Mouse (Mus musculus) heart, embryonic 15.5 days (tissue): ENCODE measurements around the gene Usp1. TPM values are rescaled to one million over a fixed set of nuclear protein-coding genes. Genes with fewer than 3 reads are reported as not detected.
A peak's percentile ranks its signal among the peaks of the same experiment; 100 is the strongest.

Experiments used
- ATAC-seq: fragments of 200-750 bp; cut with Nextera tagmentation; replicated peaks from 2 replicates; pipeline ENCODE4 v1.8.0; 2017; ENCODE audit warnings: low read depth, moderate TSS enrichment; ENCODE audit not compliant: insufficient number of reproducible peaks, insufficient read depth, low FRiP score
- H3K27ac ChIP-seq: fragments of 300-500 bp; sonication (generic); 2 replicates; pipeline ENCODE4 v1.5.1; 2015; ENCODE audit warnings: mild to moderate bottlenecking, inconsistent platforms
- H3K27me3 ChIP-seq: fragments of 300-500 bp; sonication (generic); 2 replicates; pipeline ENCODE4 v1.6.1; 2015; ENCODE audit warnings: inconsistent platforms
- H3K36me3 ChIP-seq: fragments of 300-500 bp; sonication (generic); 2 replicates; pipeline ENCODE4 v1.6.1; 2015; ENCODE audit warnings: mild to moderate bottlenecking, inconsistent platforms
- H3K4me1 ChIP-seq: fragments of 300-500 bp; sonication (generic); replicated peaks from 2 replicates; pipeline ENCODE4 v1.6.1; 2015; ENCODE audit warnings: inconsistent platforms
- H3K4me2 ChIP-seq: fragments of 300-500 bp; sonication (generic); 2 replicates; pipeline ENCODE4 v1.6.1; 2015; ENCODE audit warnings: inconsistent platforms, mild to moderate bottlenecking, moderate library complexity
- H3K4me3 ChIP-seq: fragments of 300-500 bp; sonication (generic); 2 replicates; pipeline ENCODE4 v1.5.1; 2015; ENCODE audit warnings: mild to moderate bottlenecking, inconsistent platforms
- H3K9ac ChIP-seq: fragments of 300-500 bp; sonication (generic); 2 replicates; pipeline ENCODE4 v1.6.1; 2015; ENCODE audit warnings: mild to moderate bottlenecking, inconsistent platforms
- H3K9me3 ChIP-seq: fragments of 300-500 bp; sonication (generic); replicated peaks from 2 replicates; pipeline ENCODE4 v1.6.1; 2016; ENCODE audit warnings: inconsistent platforms
- WGBS: fragments of 180-500 bp; shearing (Covaris S2); methylation state at CpG from one replicate; pipeline ENCODE4 v1.1.7; 2015; ENCODE audit warnings: mixed read lengths; 5-methylcytosine and 5-hydroxymethylcytosine counted together
- polyA plus RNA-seq: library from polyadenylated mRNA; unstranded; fragments of >200 nt; fragmentation: Nextera tagmentation; extraction: Ambion mirVana; gene quantifications from 2 replicates; pipeline ENCODE4 v1.2.1, GENCODE M21; 2015

The Usp1 gene
- polyA plus RNA-seq: 39.8 and 44.9 TPM in 2 replicates

- H3K27ac ChIP-seq: peak within 1 kb of the TSS; percentile 100
- H3K9me3 ChIP-seq: no peaks in the 10 kb centered on the region
- H3K4me3 ChIP-seq: peak within 1 kb of the TSS; percentile 84
- H3K4me2 ChIP-seq: peak within 1 kb of the TSS; percentile 87
- H3K36me3 ChIP-seq: no peaks in the 10 kb centered on the region
- H3K27me3 ChIP-seq: no peaks in the 10 kb centered on the region
- WGBS: under 1% methylated on average over 55 of the region's 67 CpGs
- peaks cover 18% of the 10 kb centered on the region for H3K4me1 ChIP-seq
- ATAC-seq: peak; percentile 38
- H3K9ac ChIP-seq: peak within 1 kb of the TSS; percentile 95
Observed at GRCm38 (mm10) chr4:98923568-98924070, at the start of gene Usp1. Gene Usp1, plus strand, starts transcription at chr4:98923810.

GRCm38 (mm10) chr4:98882706-98883105 is 40.9 kb upstream of the Usp1 start:
- Histone ChIP-seq H3K9ac (no peak overlapping the region), H3K27ac (no peak overlapping the region), H3K4me3 (no peak overlapping the region), H3K36me3 (no peaks in the 10 kb centered on the region), H3K4me2 (no peak overlapping the region), H3K9me3 (no peaks in the 10 kb centered on the region), H3K4me1 (no peaks in the 10 kb centered on the region), H3K27me3 (no peaks in the 10 kb centered on the region)
- ATAC-seq: no peak
- 66% methylated on average over 3 of the region's 3 CpGs for WGBS

GRCm38 (mm10) chr4:98886377-98886776 is 37.2 kb upstream of the Usp1 start:
- Histone ChIP-seq H3K4me3 (no peak overlapping the region), H3K9ac (no peak overlapping the region), H3K27ac (no peak overlapping the region), H3K9me3 (no peaks in the 10 kb centered on the region), H3K4me2 (no peak overlapping the region), H3K27me3 (no peaks in the 10 kb centered on the region), H3K36me3 (no peaks in the 10 kb centered on the region), H3K4me1 (no peaks in the 10 kb centered on the region)
- no peak for ATAC-seq
- WGBS: 64% methylated on average over 4 of the region's 4 CpGs

- Histone ChIP-seq H3K4me3 (no peak overlapping the region), H3K36me3 (no peaks in the 10 kb centered on the region), H3K27me3 (no peaks in the 10 kb centered on the region), H3K27ac (no peak overlapping the region), H3K9ac (no peak overlapping the region), H3K4me2 (no peak overlapping the region), H3K4me1 (no peaks in the 10 kb centered on the region), H3K9me3 (no peaks in the 10 kb centered on the region)
- 16% methylated on average over 10 of the region's 10 CpGs for WGBS
- no peak for ATAC-seq
Observed at GRCm38 (mm10) chr4:98887148-98887547, 36.5 kb upstream of the Usp1 start.

GRCm38 (mm10) chr4:98910246-98910645 is 13.4 kb upstream of the Usp1 start:
- H3K27me3 ChIP-seq: no peaks in the 10 kb centered on the region
- no peaks in the 10 kb centered on the region for H3K36me3 ChIP-seq
- WGBS: 82% methylated on average over 5 of the region's 5 CpGs
- no peaks in the 10 kb centered on the region for H3K9me3 ChIP-seq
- no peak overlapping the region for H3K9ac ChIP-seq
- no peaks in the 10 kb centered on the region for H3K4me1 ChIP-seq
- no peak overlapping the region for H3K4me2 ChIP-seq
- H3K4me3 ChIP-seq: no peak overlapping the region
- no peak for ATAC-seq
- H3K27ac ChIP-seq: no peak overlapping the region

- H3K4me1 ChIP-seq: peaks cover 4% of the 10 kb centered on the region
- no peaks in the 10 kb centered on the region for H3K36me3 ChIP-seq
- H3K4me2 ChIP-seq: no peak overlapping the region
- H3K27ac ChIP-seq: no peak overlapping the region
- H3K9ac ChIP-seq: no peak overlapping the region
- no peak for ATAC-seq
- no peaks in the 10 kb centered on the region for H3K9me3 ChIP-seq
- no peak overlapping the region for H3K4me3 ChIP-seq
- H3K27me3 ChIP-seq: no peaks in the 10 kb centered on the region
- WGBS: 72% methylated on average over 2 of the region's 2 CpGs
Observed at GRCm38 (mm10) chr4:98917724-98918123, 5.9 kb upstream of the Usp1 start.

GRCm38 (mm10) chr4:98918204-98918603 is 5.4 kb upstream of the Usp1 start:
- no peaks in the 10 kb centered on the region for H3K9me3 ChIP-seq
- no peak overlapping the region for H3K4me2 ChIP-seq
- no peak for ATAC-seq
- H3K4me1 ChIP-seq: peaks cover 4% of the 10 kb centered on the region
- no peak overlapping the region for H3K27ac ChIP-seq
- WGBS: 89% methylated on average over 1 of the region's 1 CpGs
- H3K36me3 ChIP-seq: no peaks in the 10 kb centered on the region
- H3K4me3 ChIP-seq: no peak overlapping the region
- H3K9ac ChIP-seq: no peak overlapping the region
- H3K27me3 ChIP-seq: no peaks in the 10 kb centered on the region

- no peak overlapping the region for H3K4me2 ChIP-seq
- WGBS: 84% methylated on average over 4 of the region's 4 CpGs
- no peaks in the 10 kb centered on the region for H3K9me3 ChIP-seq
- H3K36me3 ChIP-seq: no peaks in the 10 kb centered on the region
- no peaks in the 10 kb centered on the region for H3K27me3 ChIP-seq
- no peak overlapping the region for H3K27ac ChIP-seq
- H3K4me3 ChIP-seq: no peak overlapping the region
- H3K9ac ChIP-seq: no peak overlapping the region
- H3K4me1 ChIP-seq: peaks cover 17% of the 10 kb centered on the region
- no peak for ATAC-seq
Observed at GRCm38 (mm10) chr4:98920896-98921295, 2.7 kb upstream of the Usp1 start.

- Histone ChIP-seq H3K4me2 (peak overlapping the region; percentile 87), H3K9me3 (no peaks in the 10 kb centered on the region)
Observed at GRCm38 (mm10) chr4:98922061-98922642, 1.5 kb upstream of the Usp1 start.

GRCm38 (mm10) chr4:98922643-98923567 is 705 bp upstream of the Usp1 start:
- peak overlapping the region; percentile 79 for H3K9ac ChIP-seq
- no peaks in the 10 kb centered on the region for H3K9me3 ChIP-seq
- peak overlapping the region; percentile 84 for H3K4me3 ChIP-seq
- H3K27ac ChIP-seq: peak overlapping the region; percentile 100
- H3K36me3 ChIP-seq: no peaks in the 10 kb centered on the region
- H3K4me1 ChIP-seq: peaks cover 18% of the 10 kb centered on the region
- no peaks in the 10 kb centered on the region for H3K27me3 ChIP-seq
- H3K4me2 ChIP-seq: peak overlapping the region; percentile 87
- under 1% methylated on average over 53 of the region's 53 CpGs for WGBS
- ATAC-seq: peak; percentile 96

More at GRCm38 (mm10) chr4:98922061-98922642, 1.5 kb upstream of the Usp1 start:
- Histone ChIP-seq H3K4me3 (peak overlapping the region; percentile 84), H3K36me3 (no peaks in the 10 kb centered on the region), H3K27me3 (no peaks in the 10 kb centered on the region), H3K4me1 (peaks cover 18% of the 10 kb centered on the region), H3K9ac (peak overlapping the region; percentile 79), H3K27ac (peak overlapping the region; percentile 100)
- WGBS: 9% methylated on average over 18 of the region's 18 CpGs
- no peak for ATAC-seq

- no peaks in the 10 kb centered on the region for H3K27me3 ChIP-seq
- H3K4me1 ChIP-seq: peaks cover 18% of the 10 kb centered on the region
- no peaks in the 10 kb centered on the region; the same call in 1 of the 2 replicates for H3K36me3 ChIP-seq
- H3K9me3 ChIP-seq: no peaks in the 10 kb centered on the region
- peak; percentile 8; the same call in 1 of the 2 replicates for ATAC-seq
- peak overlapping the region; percentile 100 for H3K27ac ChIP-seq
- peak overlapping the region; percentile 95 for H3K9ac ChIP-seq
- peak overlapping the region; percentile 84 for H3K4me3 ChIP-seq
- under 1% methylated on average over 50 of the region's 66 CpGs for WGBS
- peak overlapping the region; percentile 87 for H3K4me2 ChIP-seq
Observed at GRCm38 (mm10) chr4:98924071-98924905, 678 bp downstream of the Usp1 start.
